ENCODE assay signal across 17 mouse cellular contexts in genomic region chr4:139747190-139747936, GRCm38 (mm10).
A peak's percentile ranks its signal among the peaks of the same experiment; 100 is the strongest.
DNase-seq lines count a peak whose midpoint lies in the region; ATAC-seq and TF ChIP-seq lines count a peak whose summit lies in the region.
"Had no signal": no experiment of that assay in that cellular context is flagged by ENCODE, and none has a peak within 500 bp of the region (broad histone marks: within the 10 kb centered on the region; RNA-seq: fewer than 3 reads in every experiment).

No protein-coding gene starts in this region.

- WGBS in kidney, adult 2 months = 47% methylated on average over 12 of the region's 12 CpGs
- 39% methylated on average over 12 of the region's 12 CpGs for WGBS in stomach, embryonic 16.5 days
- 31% methylated on average over 12 of the region's 12 CpGs for WGBS in stomach, postnatal 0 days
- 57% methylated on average over 12 of the region's 12 CpGs for WGBS in midbrain, embryonic 11.5 days

- no peak for TF ChIP-seq EP300 in stomach, postnatal 0 days (optimal IDR thresholded peaks at IDR 0.05)

- no peaks in the 10 kb centered on the region for H3K27me3 ChIP-seq in kidney, adult 2 months (replicated peaks; ENCODE audit: control insufficient read depth, insufficient read depth, low read length)
- H3K27me3 ChIP-seq in stomach, embryonic 16.5 days (ENCODE audit: control insufficient read depth, insufficient read depth, low read length) = no peaks in the 10 kb centered on the region
- no peaks in the 10 kb centered on the region for H3K27me3 ChIP-seq in stomach, postnatal 0 days (ENCODE audit: control insufficient read depth, insufficient read depth, low read length)
- no peaks in the 10 kb centered on the region for H3K27me3 ChIP-seq in midbrain, embryonic 11.5 days (ENCODE audit: control insufficient read depth, insufficient read depth, low read length)
- H3K27me3 ChIP-seq: liver, embryonic 15.5 days; Patski had no signal

- no peak overlapping the region for H3K27ac ChIP-seq in kidney, adult 2 months (ENCODE audit: insufficient read depth, low read depth, low read length)
- no peak overlapping the region for H3K27ac ChIP-seq in stomach, embryonic 16.5 days (ENCODE audit: low read length)
- no peak overlapping the region for H3K27ac ChIP-seq in stomach, postnatal 0 days (replicated peaks)
- H3K27ac ChIP-seq in midbrain, embryonic 11.5 days (ENCODE audit: low read depth, low read length) = no peak overlapping the region
- H3K27ac ChIP-seq: heart, embryonic 13.5 days; liver, embryonic 15.5 days had no signal

- no peak overlapping the region for H3K9ac ChIP-seq in stomach, embryonic 16.5 days (ENCODE audit: low read length)
- H3K9ac ChIP-seq in stomach, postnatal 0 days (ENCODE audit: low read length) = no peak overlapping the region
- H3K9ac ChIP-seq in midbrain, embryonic 11.5 days (ENCODE audit: low read length) = no peak overlapping the region
- H3K9ac ChIP-seq: heart, embryonic 13.5 days; liver, embryonic 15.5 days had no signal

- no peak overlapping the region for H3K4me2 ChIP-seq in stomach, embryonic 16.5 days (ENCODE audit: low read depth, low read length)
- H3K4me2 ChIP-seq in stomach, postnatal 0 days (replicated peaks; ENCODE audit: low read depth) = no peak overlapping the region
- H3K4me2 ChIP-seq in midbrain, embryonic 11.5 days = no peak overlapping the region
- H3K4me2 ChIP-seq: heart, embryonic 13.5 days; liver, embryonic 15.5 days had no signal

- no peaks in the 10 kb centered on the region for H3K36me3 ChIP-seq in kidney, adult 2 months (ENCODE audit: control insufficient read depth, insufficient read depth, low read length)
- H3K36me3 ChIP-seq in stomach, embryonic 16.5 days (ENCODE audit: control insufficient read depth, insufficient read depth, low read length) = no peaks in the 10 kb centered on the region
- H3K36me3 ChIP-seq in stomach, postnatal 0 days (ENCODE audit: control insufficient read depth, insufficient read depth, low read length) = no peaks in the 10 kb centered on the region
- peaks cover 4% of the 10 kb centered on the region; the same call in 1 of the 2 replicates for H3K36me3 ChIP-seq in midbrain, embryonic 11.5 days (ENCODE audit: control insufficient read depth, insufficient read depth, low read length)
- H3K36me3 ChIP-seq: heart, embryonic 13.5 days; liver, embryonic 15.5 days had no signal

- ATAC-seq in stomach, embryonic 16.5 days (ENCODE audit: insufficient read depth, low FRiP score) = 0 out of 2 replicates have a peak, but pooled peaks have one; percentile 15
- ATAC-seq in stomach, postnatal 0 days (ENCODE audit: low FRiP score, low TSS enrichment) = no peak
- no peak for ATAC-seq in monocyte, adult 5-6 weeks (replicated peaks; ENCODE audit: insufficient number of reproducible peaks, low FRiP score, low TSS enrichment, poor library complexity, severe bottlenecking)
- ATAC-seq in midbrain, embryonic 11.5 days (ENCODE audit: low FRiP score) = no peak
- ATAC-seq: Patski had no signal

- no peak overlapping the region for H3K4me3 ChIP-seq in kidney, adult 2 months (ENCODE audit: insufficient read depth, low read depth, low read length)
- H3K4me3 ChIP-seq in stomach, embryonic 16.5 days (replicated peaks; ENCODE audit: low read length) = no peak overlapping the region
- H3K4me3 ChIP-seq in stomach, postnatal 0 days (ENCODE audit: low read depth, low read length) = no peak overlapping the region
- H3K4me3 ChIP-seq in midbrain, embryonic 11.5 days (ENCODE audit: low read depth, low read length) = no peak overlapping the region
- H3K4me3 ChIP-seq: heart, embryonic 13.5 days; liver, embryonic 15.5 days; megakaryocyte, embryonic 14.5 days had no signal

- peak; percentile 4 for DNase-seq in kidney, adult 2 months
- DNase-seq in kidney, adult 8-10 months = no peak
- no peak for DNase-seq in stomach, postnatal 0 days (ENCODE audit: low spot score)
- DNase-seq in gastrocnemius, postnatal 25 days = peak; percentile 73
- DNase-seq in cerebellum, adult 9-11 months = no peak
- no peak for DNase-seq in midbrain, embryonic 11.5 days (ENCODE audit: low spot score, missing footprints)
- DNase-seq: cerebellum, adult 11 months; heart, postnatal 4 days; kidney, postnatal 25 days; retina, postnatal 1 day; thymus, postnatal 4 days had no signal

- no peak for TF ChIP-seq POLR2A in kidney, adult 2 months (IDR thresholded peaks at IDR 0.05; ENCODE audit: low read depth, low read length)

- no peak for TF ChIP-seq CTCF in kidney, adult 2 months (conservative IDR thresholded peaks at IDR 0.05; ENCODE audit: insufficient read depth, insufficient read length, low read depth, low read length)
- TF ChIP-seq CTCF in stomach, postnatal 0 days (IDR thresholded peaks at IDR 0.05; ENCODE audit: low read depth) = no peak

- no peaks in the 10 kb centered on the region for H3K4me1 ChIP-seq in kidney, adult 2 months (ENCODE audit: control insufficient read depth, insufficient read depth, low read length)
- no peaks in the 10 kb centered on the region for H3K4me1 ChIP-seq in stomach, embryonic 16.5 days (ENCODE audit: control insufficient read depth, insufficient read depth, low read length)
- H3K4me1 ChIP-seq in stomach, postnatal 0 days (replicated peaks; ENCODE audit: control insufficient read depth, insufficient read depth) = no peaks in the 10 kb centered on the region
- H3K4me1 ChIP-seq in midbrain, embryonic 11.5 days (ENCODE audit: control insufficient read depth, insufficient read depth, low read length) = no peaks in the 10 kb centered on the region
- H3K4me1 ChIP-seq: liver, embryonic 15.5 days; megakaryocyte, embryonic 14.5 days had no signal

- H3K9me3 ChIP-seq in stomach, embryonic 16.5 days (replicated peaks; ENCODE audit: control insufficient read depth, low read length) = no peaks in the 10 kb centered on the region
- no peaks in the 10 kb centered on the region for H3K9me3 ChIP-seq in stomach, postnatal 0 days (ENCODE audit: control insufficient read depth, low read length)
- no peaks in the 10 kb centered on the region for H3K9me3 ChIP-seq in midbrain, embryonic 11.5 days (ENCODE audit: control insufficient read depth, low read length)
- H3K9me3 ChIP-seq: liver, embryonic 15.5 days had no signal

Comparison
In these comparisons a context has a peak if more than half of its experiments do, and no peak if none do; other contexts are left out.
1. DNase-seq: peak in kidney, adult 2 months (single experiment) and gastrocnemius, postnatal 25 days (single experiment); none in kidney, adult 8-10 months (0 of 2), stomach, postnatal 0 days (single experiment), cerebellum, adult 9-11 months (single experiment) and midbrain, embryonic 11.5 days (single experiment).